Mouse (Mus musculus): ENCODE measurements around the gene 1700001C02Rik.

DNA sequence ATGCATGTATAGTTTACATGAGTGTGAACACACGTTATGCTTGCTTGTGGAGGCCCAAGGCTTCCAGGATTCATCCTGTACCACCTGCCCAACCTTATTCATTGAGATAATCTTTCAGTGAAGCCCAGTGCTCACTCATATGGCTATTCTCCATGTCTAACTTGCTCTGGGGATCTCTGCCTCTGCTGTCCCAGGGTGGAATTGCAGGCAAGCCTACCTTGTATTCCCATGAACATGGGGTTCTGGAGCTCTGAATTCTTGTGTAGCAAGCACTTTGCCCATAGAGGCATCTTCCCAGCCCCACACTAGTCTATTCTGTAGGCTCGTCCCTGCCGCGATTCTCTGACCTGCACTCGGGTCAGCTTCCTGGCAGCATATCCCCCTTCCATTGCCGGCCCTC, 9.8 kb upstream of the 1700001C02Rik start:
- TF ChIP-seq POLR2A (IDR thresholded peaks at IDR 0.05; ENCODE audit: control insufficient read depth, low read depth, low read length) (no peak), CTCF (IDR thresholded peaks at IDR 0.05; ENCODE audit: control insufficient read depth, insufficient read depth, insufficient replicate concordance, low read depth, low read length) (no peak)
